Mouse (Mus musculus): ENCODE results near the gene Ginm1.

DNA sequence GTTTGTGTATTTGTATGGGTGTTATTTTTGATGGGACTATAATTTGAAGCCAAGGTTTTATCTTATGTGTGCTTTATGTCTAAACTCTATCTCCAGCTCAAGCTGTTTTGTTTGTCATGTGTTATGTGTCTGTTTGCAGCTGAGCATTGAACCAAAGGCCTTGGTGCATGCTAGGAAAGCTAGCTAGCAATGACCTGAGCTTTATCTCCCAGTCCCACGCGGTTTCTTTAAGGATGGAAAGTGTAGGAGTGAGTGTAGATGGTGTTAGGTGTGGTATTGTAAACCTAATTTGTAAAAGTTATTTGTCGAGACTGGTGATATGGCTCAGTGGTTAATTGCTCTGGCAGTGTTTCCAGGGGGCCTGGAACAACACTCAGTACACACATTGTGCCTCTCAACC lies 54.7 kb downstream of the Ginm1 start:
- TF ChIP-seq GATA1 (IDR thresholded peaks at IDR 0.05; ENCODE audit: low read length) (no peak), TAL1 (IDR thresholded peaks at IDR 0.05; ENCODE audit: low read length) (no peak)
